Mouse (Mus musculus): ENCODE measurements around the gene 2410131K14Rik. TPM values are rescaled to one million over a fixed set of nuclear protein-coding genes. Genes with fewer than 3 reads are reported as not detected.

The 2410131K14Rik gene
- polyA plus RNA-seq, 1 experiment, result 9.9 TPM

- DNase-seq (ENCODE audit: low spot score), result no peak
Observed at GRCm38 (mm10) chr5:118261181-118261580, 16.2 kb downstream of the 2410131K14Rik start.

GRCm38 (mm10) chr5:118262418-118262817 lies 17.4 kb downstream of the 2410131K14Rik start:
- DNase-seq (ENCODE audit: low spot score), result no peak

GRCm38 (mm10) chr5:118264279-118264678 lies 19.3 kb downstream of the 2410131K14Rik start:
- DNase-seq (ENCODE audit: low spot score), result no peak

DNA sequence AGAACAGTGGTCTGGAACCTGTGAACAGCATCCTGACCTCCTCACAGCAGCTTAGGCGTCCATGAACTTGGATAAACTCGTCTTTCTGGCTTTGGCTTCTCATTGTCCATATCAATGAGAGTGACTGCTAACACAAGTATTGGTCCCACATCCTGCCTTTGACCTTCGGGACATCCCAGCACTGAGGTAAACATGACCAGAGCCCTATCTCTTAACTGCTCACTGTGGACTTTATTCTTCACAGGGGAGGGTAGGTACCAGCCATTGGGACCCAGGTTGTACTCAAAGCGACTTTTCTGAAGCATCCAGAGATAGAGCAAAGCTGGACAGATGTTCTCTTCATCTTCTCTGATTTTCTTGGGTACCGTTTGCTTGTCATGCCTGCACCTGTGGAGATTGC lies 20.3 kb downstream of the 2410131K14Rik start:
- no peak for DNase-seq (ENCODE audit: low spot score)

DNA sequence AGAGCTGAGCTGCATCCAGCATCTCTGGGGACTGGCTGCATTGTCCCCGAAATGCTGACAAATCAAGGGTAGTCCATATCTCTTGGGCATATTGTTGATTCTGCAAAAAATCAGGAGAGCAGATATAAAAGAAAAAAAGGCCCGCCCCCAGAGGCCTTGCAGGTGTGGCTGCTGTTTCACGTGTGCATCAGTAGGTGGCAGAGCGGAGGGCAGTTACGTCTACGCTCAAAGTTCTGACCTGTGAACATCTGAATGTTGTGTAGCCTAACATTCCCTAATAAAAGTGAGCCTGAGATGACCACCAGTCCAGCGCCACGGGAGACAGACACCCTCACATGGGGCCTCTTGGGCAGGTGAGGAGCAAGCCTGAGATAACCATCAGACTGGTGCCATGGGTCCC lies 21.3 kb downstream of the 2410131K14Rik start:
- DNase-seq (ENCODE audit: low spot score), result no peak

DNA sequence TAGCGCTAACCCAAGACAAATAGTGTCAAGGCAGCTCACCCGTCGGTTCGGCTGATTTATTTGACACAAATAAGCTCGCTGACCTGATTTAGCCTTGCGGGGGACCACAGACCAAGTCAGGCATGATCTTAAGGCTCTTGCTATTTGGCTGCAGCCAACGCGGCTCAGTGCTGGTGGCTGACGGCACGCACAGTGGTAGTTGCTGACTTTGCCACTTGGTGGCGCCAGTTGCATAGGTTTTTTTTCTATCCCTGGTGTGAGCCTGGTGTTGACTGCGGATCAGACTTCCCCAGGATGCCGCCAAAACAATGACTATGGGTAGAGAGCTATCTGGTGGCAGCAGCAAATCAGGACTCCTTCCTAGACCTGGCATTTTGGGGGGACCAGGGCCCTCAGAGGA lies 24.0 kb downstream of the 2410131K14Rik start:
- peak; percentile 76 for DNase-seq (ENCODE audit: low spot score)

GRCm38 (mm10) chr5:118271449-118272110 lies 26.6 kb downstream of the 2410131K14Rik start:
- DNase-seq (ENCODE audit: low spot score), result no peak

DNA sequence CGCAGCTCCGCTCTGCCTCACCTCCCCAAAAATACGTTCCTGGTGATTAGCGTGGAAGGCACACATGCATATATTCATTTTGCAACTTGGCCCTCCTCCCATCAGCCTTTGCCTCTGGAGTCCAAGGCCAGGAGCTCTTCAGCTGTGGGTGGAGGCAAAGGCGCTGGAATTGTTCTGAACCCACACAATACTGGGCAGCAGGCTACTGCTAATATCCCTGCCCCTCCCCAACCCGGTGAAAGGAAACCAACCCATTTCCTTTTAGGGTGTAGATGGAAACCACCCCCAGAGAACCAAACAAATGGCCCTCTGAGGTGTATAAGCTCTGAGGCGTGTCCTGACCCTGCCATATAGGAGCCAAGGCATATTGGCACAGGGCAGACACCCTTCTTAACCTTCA lies 28.4 kb downstream of the 2410131K14Rik start:
- DNase-seq (ENCODE audit: low spot score), result no peak

DNA sequence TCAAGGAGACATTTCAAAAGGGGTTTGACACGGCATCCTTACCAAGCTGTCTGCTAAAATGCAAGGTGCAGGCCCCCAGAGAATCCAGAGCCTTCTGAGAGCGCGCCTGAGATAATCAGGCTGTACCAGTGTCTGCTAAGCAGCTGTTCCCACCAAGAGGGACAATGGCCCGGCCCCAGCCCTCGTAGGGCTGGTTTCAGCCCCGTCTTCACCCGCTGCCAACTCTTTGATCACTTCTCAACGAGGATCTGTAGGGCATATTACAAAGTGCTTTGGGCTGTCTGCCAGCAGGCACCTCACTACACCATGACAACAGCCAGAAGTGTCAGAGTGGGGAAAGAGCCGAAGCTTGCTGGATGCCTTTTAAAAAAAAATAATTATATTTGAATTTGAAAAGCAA lies 29.5 kb downstream of the 2410131K14Rik start:
- DNase-seq (ENCODE audit: low spot score), result no peak

GRCm38 (mm10) chr5:118276281-118276680 lies 31.3 kb downstream of the 2410131K14Rik start:
- DNase-seq (ENCODE audit: low spot score), result no peak

GRCm38 (mm10) chr5:118276711-118277110 lies 31.7 kb downstream of the 2410131K14Rik start:
- no peak for DNase-seq (ENCODE audit: low spot score)

GRCm38 (mm10) chr5:118277741-118278495 lies 32.9 kb downstream of the 2410131K14Rik start:
- DNase-seq (ENCODE audit: low spot score), result no peak

DNA sequence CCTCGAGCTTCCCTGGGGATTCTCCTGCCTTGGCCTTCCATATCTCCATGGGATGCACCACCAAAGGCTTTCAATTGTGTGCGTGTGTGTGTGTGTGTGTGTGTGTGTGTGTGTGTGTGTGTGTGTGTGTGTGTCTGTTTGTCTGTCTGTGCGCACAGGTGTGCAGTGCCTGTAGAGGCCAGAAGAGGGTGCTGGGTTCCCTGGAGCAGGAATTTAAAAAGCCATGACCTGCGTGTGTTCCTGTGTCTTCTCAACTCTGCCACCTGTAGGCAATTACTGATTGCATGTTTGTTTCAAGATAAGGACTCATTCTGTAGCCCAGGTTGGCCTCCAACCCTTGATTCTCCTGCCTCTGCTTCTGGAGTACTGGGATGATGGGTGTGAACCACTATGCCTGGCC lies 46.4 kb downstream of the 2410131K14Rik start:
- no peak for DNase-seq (ENCODE audit: low spot score)

- no peak for DNase-seq (ENCODE audit: low spot score)
Observed at GRCm38 (mm10) chr5:118292476-118292875, 47.4 kb downstream of the 2410131K14Rik start.

GRCm38 (mm10) chr5:118294086-118294864 lies 49.2 kb downstream of the 2410131K14Rik start:
- DNase-seq (ENCODE audit: low spot score), result peak; percentile 73

GRCm38 (mm10) chr5:118294865-118295258 lies 49.8 kb downstream of the 2410131K14Rik start:
- DNase-seq (ENCODE audit: low spot score), result no peak

DNA sequence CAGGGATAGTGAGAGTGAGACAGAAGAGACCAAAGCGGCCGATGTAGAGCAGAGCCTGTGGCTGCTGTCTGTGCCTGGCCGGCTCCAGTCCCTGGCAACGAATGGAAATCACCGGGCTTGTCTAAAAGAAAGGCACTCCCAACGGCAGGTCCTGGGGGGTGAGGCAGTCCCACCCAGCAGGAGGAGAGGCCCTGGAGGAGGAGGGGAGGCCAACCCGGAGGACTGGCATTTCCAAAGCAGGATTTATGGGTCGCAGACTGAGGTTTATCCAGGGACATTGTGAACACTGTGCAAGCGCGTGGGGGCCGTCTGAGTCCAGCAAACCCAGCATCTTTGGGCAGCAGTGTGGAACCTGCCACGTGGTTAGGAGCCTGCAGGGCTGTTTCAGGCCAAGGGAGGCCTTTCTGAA lies 52.3 kb downstream of the 2410131K14Rik start:
- DNase-seq (ENCODE audit: low spot score), result no peak

- DNase-seq (ENCODE audit: low spot score), result no peak
Observed at GRCm38 (mm10) chr5:118299720-118300400, 54.8 kb downstream of the 2410131K14Rik start.

DNA sequence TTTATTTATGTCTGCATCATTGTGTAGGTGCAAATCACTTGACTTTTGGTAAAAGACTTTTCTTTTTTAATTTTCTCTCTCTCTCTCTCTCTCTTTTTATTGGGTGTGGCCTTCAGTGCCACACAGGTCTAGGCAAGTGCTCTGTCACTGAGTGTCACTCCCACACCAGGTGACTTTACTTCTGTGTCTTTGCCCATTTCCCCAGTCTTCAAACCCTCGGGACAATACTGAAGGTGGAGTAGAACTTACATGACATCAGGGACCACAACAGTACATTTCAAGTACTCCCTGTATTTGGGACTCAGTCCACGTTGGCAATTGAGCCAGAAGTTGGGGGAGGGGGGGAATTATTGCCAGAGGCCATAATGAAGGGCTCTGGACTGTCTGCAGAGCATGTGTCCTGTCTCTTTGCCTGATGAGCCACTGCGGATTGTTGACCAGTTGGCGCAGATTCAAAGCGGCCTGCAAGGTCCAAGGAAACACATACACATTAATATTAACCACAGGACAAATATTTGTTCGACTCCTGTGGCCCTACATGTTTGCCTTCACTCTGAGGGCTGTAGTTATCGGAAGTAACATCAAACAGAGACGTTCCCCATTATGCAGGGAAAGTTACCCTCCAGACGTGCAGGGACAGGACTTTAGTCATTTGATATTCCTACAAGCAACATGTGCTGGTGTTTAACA lies 57.6 kb downstream of the 2410131K14Rik start:
- no peak for DNase-seq (ENCODE audit: low spot score)

- no peak for DNase-seq (ENCODE audit: low spot score)
Observed at GRCm38 (mm10) chr5:118304970-118305618, 60.1 kb downstream of the 2410131K14Rik start.

DNA sequence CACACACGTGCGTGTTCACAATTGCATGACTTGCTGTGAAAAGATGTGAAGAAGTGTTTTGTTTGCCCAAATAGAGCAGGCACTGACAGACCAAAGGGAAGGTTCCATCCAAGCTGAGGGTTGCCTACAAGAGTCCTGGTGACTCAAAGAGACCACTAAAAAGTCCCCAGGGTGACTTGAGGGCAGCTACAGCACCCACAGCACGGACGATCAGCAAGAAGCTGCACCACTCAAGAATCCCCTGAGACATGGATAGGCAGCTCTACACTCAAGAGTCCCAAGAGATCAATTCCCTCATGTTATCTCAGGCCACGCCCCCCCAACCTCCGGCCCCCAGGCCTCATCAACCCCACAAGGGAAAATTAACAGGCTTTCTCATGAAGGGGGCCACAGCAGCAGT lies 65.4 kb downstream of the 2410131K14Rik start:
- no peak for DNase-seq (ENCODE audit: low spot score)

Data from urinary bladder, adult 2 months (tissue).